Mouse (Mus musculus): Measurements from ENCODE around the gene Ush2a. TPM values are rescaled to one million over a fixed set of nuclear protein-coding genes. Genes with fewer than 3 reads are reported as not detected.

Gene Ush2a
- total and polyA plus RNA-seq, 3 experiments = under 0.01 to 0.04 TPM; not detected in 1

DNA sequence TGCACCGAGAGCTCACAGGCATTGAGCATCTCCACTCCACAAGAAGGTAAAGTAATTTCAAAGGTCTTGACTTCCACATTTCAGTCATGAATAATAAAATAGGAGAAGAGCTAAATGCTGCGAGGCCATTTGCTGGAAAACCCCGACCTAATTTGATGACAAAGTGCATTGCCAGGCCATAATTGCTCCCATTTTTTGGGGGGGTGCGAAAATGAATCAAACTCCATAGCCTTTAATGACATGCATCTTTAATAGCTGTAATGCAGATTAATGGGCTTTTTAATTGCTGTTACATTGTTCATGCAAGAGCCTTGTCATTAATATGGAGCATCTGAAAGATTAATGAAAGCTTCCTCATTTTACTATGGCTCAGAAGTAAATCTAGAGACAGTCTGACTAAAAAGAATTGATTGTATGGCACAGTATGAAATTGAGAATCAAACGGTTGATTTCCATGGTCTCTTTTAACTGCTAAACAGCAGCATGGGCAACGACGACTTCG, 314.5 kb downstream of the Ush2a start:
- H3K27ac ChIP-seq (ENCODE audit: control insufficient read depth, low read depth, low read length) = no peak overlapping the region
- no peaks in the 10 kb centered on the region for H3K27me3 ChIP-seq (ENCODE audit: control insufficient read depth in 1 of 2, insufficient read depth in 2 of 2, low read length in 2 of 2)
- no peak for TF ChIP-seq MEF2A (IDR thresholded peaks at IDR 0.05; ENCODE audit: extremely low read depth, insufficient replicate concordance, low read depth, low read length, poor library complexity, severe bottlenecking)
- TF ChIP-seq MAFK (IDR thresholded peaks at IDR 0.05; ENCODE audit: borderline replicate concordance, low read depth, low read length) = no peak
- TF ChIP-seq GABPA (IDR thresholded peaks at IDR 0.05; ENCODE audit: low read depth, low read length) = no peak
- DNase-seq (ENCODE audit: low read depth, low spot score) = no peak
- H3K9ac ChIP-seq (ENCODE audit: control insufficient read depth, low read depth, low read length, poor library complexity, severe bottlenecking) = no peak overlapping the region
- no peak overlapping the region for H3K4me3 ChIP-seq (ENCODE audit: control insufficient read depth in 1 of 2, insufficient read depth in 1 of 2, low read depth in 2 of 2, low read length in 2 of 2)
- no peaks in the 10 kb centered on the region for H3K4me1 ChIP-seq (ENCODE audit: control insufficient read depth in 1 of 2, insufficient read depth in 2 of 2, low read length in 2 of 2)
- no peaks in the 10 kb centered on the region for H3K79me2 ChIP-seq (ENCODE audit: control insufficient read depth, insufficient read depth, low read length, poor library complexity)
- H3K9me3 ChIP-seq (replicated peaks; ENCODE audit: insufficient read depth, low read length) = no peaks in the 10 kb centered on the region
- no peaks in the 10 kb centered on the region for H3K36me3 ChIP-seq (ENCODE audit: control insufficient read depth in 1 of 2, insufficient read depth in 2 of 2, low read length in 2 of 2)

DNA sequence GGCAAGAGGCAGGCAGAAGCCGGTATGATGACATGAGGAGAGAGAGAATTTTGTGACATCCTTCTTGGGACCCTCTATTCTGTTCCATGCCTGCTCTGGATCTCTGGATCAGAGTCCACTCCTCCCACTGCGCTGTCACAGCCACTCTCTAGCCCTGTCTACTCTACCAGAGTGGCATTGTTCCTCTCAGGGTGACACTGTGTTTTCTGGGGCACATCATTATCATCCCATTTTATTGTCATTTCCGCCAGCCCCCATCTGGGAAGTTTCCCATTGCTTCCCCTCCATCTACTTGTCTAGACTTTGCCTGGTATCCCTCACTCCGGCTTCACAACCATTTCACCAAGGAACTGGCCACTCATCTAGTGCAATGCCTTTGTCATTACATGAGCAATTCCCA, 315.6 kb downstream of the Ush2a start:
- no peaks in the 10 kb centered on the region for H3K27me3 ChIP-seq (ENCODE audit: control insufficient read depth in 1 of 2, insufficient read depth in 2 of 2, low read length in 2 of 2)
- no peak overlapping the region for H3K27ac ChIP-seq (ENCODE audit: control insufficient read depth, low read depth, low read length)
- H3K9ac ChIP-seq (ENCODE audit: control insufficient read depth, low read depth, low read length, poor library complexity, severe bottlenecking) = no peak overlapping the region
- H3K79me2 ChIP-seq (ENCODE audit: control insufficient read depth, insufficient read depth, low read length, poor library complexity) = no peaks in the 10 kb centered on the region
- H3K36me3 ChIP-seq (ENCODE audit: control insufficient read depth in 1 of 2, insufficient read depth in 2 of 2, low read length in 2 of 2) = no peaks in the 10 kb centered on the region
- TF ChIP-seq BHLHE40 (IDR thresholded peaks at IDR 0.05; ENCODE audit: borderline replicate concordance, low read depth, low read length) = no peak
- TF ChIP-seq MAX (IDR thresholded peaks at IDR 0.05; ENCODE audit: low read length) = no peak
- TF ChIP-seq TCF12 (IDR thresholded peaks at IDR 0.05; ENCODE audit: low read depth, low read length) = no peak
- no peak for TF ChIP-seq POLR2AphosphoS2 (IDR thresholded peaks at IDR 0.05; ENCODE audit: low read length)
- no peak for TF ChIP-seq POLR2A (IDR thresholded peaks at IDR 0.05; ENCODE audit: control insufficient read depth in 1 of 2, insufficient read depth in 1 of 2, low read depth in 1 of 2, low read length in 2 of 2, poor library complexity in 1 of 2)
- no peak for TF ChIP-seq POLR2AphosphoS5 (IDR thresholded peaks at IDR 0.05; ENCODE audit: borderline replicate concordance, low read depth, low read length)
- TF ChIP-seq ZMIZ1 (IDR thresholded peaks at IDR 0.05; ENCODE audit: low read depth, low read length) = no peak
- TF ChIP-seq MYC (IDR thresholded peaks at IDR 0.05; ENCODE audit: low read depth, low read length) = no peak
- TF ChIP-seq GATA1 (IDR thresholded peaks at IDR 0.05; ENCODE audit: low read depth, low read length) = no peak
- no peak for TF ChIP-seq SMC3 (IDR thresholded peaks at IDR 0.05; ENCODE audit: low read depth, low read length)
- no peak for DNase-seq (ENCODE audit: low read depth, low spot score)
- no peaks in the 10 kb centered on the region for H3K9me3 ChIP-seq (replicated peaks; ENCODE audit: insufficient read depth, low read length)
- H3K4me1 ChIP-seq (ENCODE audit: control insufficient read depth in 1 of 2, insufficient read depth in 2 of 2, low read length in 2 of 2) = no peaks in the 10 kb centered on the region
- no peak overlapping the region for H3K4me3 ChIP-seq (ENCODE audit: control insufficient read depth in 1 of 2, insufficient read depth in 1 of 2, low read depth in 2 of 2, low read length in 2 of 2)

DNA sequence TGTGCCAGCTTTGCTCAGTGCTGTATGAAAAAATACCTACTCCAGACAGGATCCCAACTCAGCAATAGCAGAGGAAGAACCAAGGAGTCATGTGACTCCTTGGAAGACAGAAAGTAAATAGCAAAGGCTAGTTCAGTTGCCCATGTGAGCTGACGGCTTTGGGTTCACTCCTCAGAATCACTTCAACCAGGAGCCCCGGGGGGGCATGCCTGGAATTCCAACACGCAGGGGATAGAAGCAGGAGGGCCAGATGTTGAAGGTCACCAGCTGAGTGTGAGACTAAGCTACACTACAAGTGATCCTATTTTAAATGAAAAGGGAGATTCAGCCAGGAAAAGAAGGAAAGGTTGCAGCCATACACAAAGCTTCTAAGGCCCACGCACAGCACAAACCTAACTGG, 319.3 kb downstream of the Ush2a start:
- Histone ChIP-seq H3K36me3 (ENCODE audit: control insufficient read depth in 1 of 2, insufficient read depth in 2 of 2, low read length in 2 of 2) (no peaks in the 10 kb centered on the region), H3K9me3 (replicated peaks; ENCODE audit: insufficient read depth, low read length) (no peaks in the 10 kb centered on the region), H3K79me2 (ENCODE audit: control insufficient read depth, insufficient read depth, low read length, poor library complexity) (no peaks in the 10 kb centered on the region), H3K4me3 (ENCODE audit: control insufficient read depth in 1 of 2, insufficient read depth in 1 of 2, low read depth in 2 of 2, low read length in 2 of 2) (no peak overlapping the region), H3K9ac (ENCODE audit: control insufficient read depth, low read depth, low read length, poor library complexity, severe bottlenecking) (no peak overlapping the region), H3K4me1 (ENCODE audit: control insufficient read depth in 1 of 2, insufficient read depth in 2 of 2, low read length in 2 of 2) (no peaks in the 10 kb centered on the region), H3K27me3 (ENCODE audit: control insufficient read depth in 1 of 2, insufficient read depth in 2 of 2, low read length in 2 of 2) (no peaks in the 10 kb centered on the region), H3K27ac (ENCODE audit: control insufficient read depth, low read depth, low read length) (no peak overlapping the region)
- no peak for DNase-seq (ENCODE audit: low read depth, low spot score)
- TF ChIP-seq MYC (IDR thresholded peaks at IDR 0.05; ENCODE audit: low read depth, low read length) (no peak), POLR2AphosphoS2 (IDR thresholded peaks at IDR 0.05; ENCODE audit: low read length) (no peak), GATA1 (IDR thresholded peaks at IDR 0.05; ENCODE audit: low read depth, low read length) (no peak), NRF1 (IDR thresholded peaks at IDR 0.05; ENCODE audit: insufficient read depth, low read depth, low read length, poor library complexity, severe bottlenecking) (no peak), MEF2A (IDR thresholded peaks at IDR 0.05; ENCODE audit: extremely low read depth, insufficient replicate concordance, low read depth, low read length, poor library complexity, severe bottlenecking) (no peak), USF2 (IDR thresholded peaks at IDR 0.05; ENCODE audit: borderline replicate concordance in 1 of 2, insufficient read depth in 1 of 2, low read depth in 1 of 2, low read length in 2 of 2) (no peak), USF1 (IDR thresholded peaks at IDR 0.05; ENCODE audit: low read depth, low read length) (no peak), MXI1 (IDR thresholded peaks at IDR 0.05; ENCODE audit: low read depth, low read length) (no peak), MYB (IDR thresholded peaks at IDR 0.05; ENCODE audit: low read depth, low read length) (no peak), RCOR1 (IDR thresholded peaks at IDR 0.05; ENCODE audit: low read depth, low read length) (no peak), CTCF (IDR thresholded peaks at IDR 0.05 in 2 of 3, conservative IDR thresholded peaks at IDR 0.05 in 1 of 3; ENCODE audit: control insufficient read depth in 1 of 3, insufficient read depth in 1 of 3, low read depth in 2 of 3, low read length in 3 of 3, poor library complexity in 1 of 3, severe bottlenecking in 1 of 3) (no peak), NELFE (IDR thresholded peaks at IDR 0.05; ENCODE audit: low read depth, low read length) (no peak), ZKSCAN1 (IDR thresholded peaks at IDR 0.05; ENCODE audit: low read depth, low read length) (no peak), CHD1 (IDR thresholded peaks at IDR 0.05; ENCODE audit: low read depth, low read length) (no peak), UBTF (IDR thresholded peaks at IDR 0.05; ENCODE audit: borderline replicate concordance, insufficient read depth, low read depth, low read length) (no peak), BHLHE40 (IDR thresholded peaks at IDR 0.05; ENCODE audit: borderline replicate concordance, low read depth, low read length) (no peak), GABPA (IDR thresholded peaks at IDR 0.05; ENCODE audit: low read depth, low read length) (no peak)

Measured in MEL (cell line).